ENCODE assay signal across 8 mouse cellular contexts in genomic region chr14:79124643-79125042, GRCm38 (mm10).
A peak's percentile ranks its signal among the peaks of the same experiment; 100 is the strongest.
DNase-seq lines count a peak whose midpoint lies in the region; ATAC-seq and TF ChIP-seq lines count a peak whose summit lies in the region.

No protein-coding gene starts in this region.

- no peaks in the 10 kb centered on the region for H3K36me3 ChIP-seq in limb, embryonic 11.5 days (ENCODE audit: control insufficient read depth, insufficient read depth, low read length)
- H3K36me3 ChIP-seq in limb, embryonic 10.5 days = no peaks in the 10 kb centered on the region
- H3K36me3 ChIP-seq in heart, embryonic 16.5 days (ENCODE audit: control insufficient read depth, insufficient read depth) = no peaks in the 10 kb centered on the region
- H3K36me3 ChIP-seq in midbrain, embryonic 13.5 days = no peaks in the 10 kb centered on the region

- no peak overlapping the region for H3K4me2 ChIP-seq in limb, embryonic 11.5 days (ENCODE audit: low read depth, severe bottlenecking)
- no peak overlapping the region for H3K4me2 ChIP-seq in heart, embryonic 16.5 days (ENCODE audit: low read depth, low read length)
- H3K4me2 ChIP-seq in midbrain, embryonic 13.5 days (replicated peaks) = no peak overlapping the region

- no peak for TF ChIP-seq POLR2A in cerebellum, adult 2 months (IDR thresholded peaks at IDR 0.05; ENCODE audit: borderline replicate concordance, insufficient read depth, low read length)

- H3K27me3 ChIP-seq in limb, embryonic 11.5 days (ENCODE audit: control insufficient read depth, insufficient read depth, low read length) = no peaks in the 10 kb centered on the region
- H3K27me3 ChIP-seq in limb, embryonic 10.5 days (ENCODE audit: low read depth, poor library complexity, severe bottlenecking) = no peaks in the 10 kb centered on the region
- H3K27me3 ChIP-seq in cerebellum, adult 2 months (ENCODE audit: control insufficient read depth, insufficient read depth, low read length) = no peaks in the 10 kb centered on the region
- no peaks in the 10 kb centered on the region for H3K27me3 ChIP-seq in heart, embryonic 16.5 days (ENCODE audit: control insufficient read depth, insufficient read depth, low read length)
- H3K27me3 ChIP-seq in midbrain, embryonic 13.5 days = no peaks in the 10 kb centered on the region

- H3K4me1 ChIP-seq in limb, embryonic 11.5 days (ENCODE audit: control insufficient read depth, insufficient read depth, low read length) = 0 out of 2 replicates have a peak, but pooled peaks cover 4% of the 10 kb centered on the region
- H3K4me1 ChIP-seq in limb, embryonic 10.5 days = no peaks in the 10 kb centered on the region
- peaks cover 13% of the 10 kb centered on the region for H3K4me1 ChIP-seq in cerebellum, adult 2 months (ENCODE audit: control insufficient read depth, insufficient read depth, low read length)
- peaks cover 13% of the 10 kb centered on the region for H3K4me1 ChIP-seq in heart, embryonic 16.5 days (ENCODE audit: control insufficient read depth, insufficient read depth, low read length)
- 0 out of 2 replicates have a peak, but pooled peaks cover 3% of the 10 kb centered on the region for H3K4me1 ChIP-seq in midbrain, embryonic 13.5 days (replicated peaks)

- no peak overlapping the region for H3K4me3 ChIP-seq in limb, embryonic 11.5 days (ENCODE audit: low read depth, low read length)
- H3K4me3 ChIP-seq in limb, embryonic 10.5 days = no peak overlapping the region
- no peak overlapping the region for H3K4me3 ChIP-seq in cerebellum, adult 2 months (replicated peaks; ENCODE audit: insufficient read depth, low read depth, low read length)
- H3K4me3 ChIP-seq in heart, embryonic 16.5 days (ENCODE audit: low read length) = no peak overlapping the region
- H3K4me3 ChIP-seq in midbrain, embryonic 13.5 days (replicated peaks) = no peak overlapping the region

- peak; percentile 14; the same call in 1 of the 2 replicates for TF ChIP-seq CTCF in cerebellum, adult 2 months (IDR thresholded peaks at IDR 0.05; ENCODE audit: borderline replicate concordance, insufficient read depth, low read depth, low read length)

- 0 out of 2 replicates have a peak, but pooled peaks have one; percentile 51 for ATAC-seq in limb, embryonic 11.5 days (ENCODE audit: insufficient number of reproducible peaks, low FRiP score, low TSS enrichment, low read depth)
- peak; percentile 60; the same call in 1 of the 2 replicates for ATAC-seq in heart, embryonic 16.5 days (replicated peaks; ENCODE audit: extremely low read depth, insufficient read depth, low FRiP score)
- ATAC-seq in midbrain, embryonic 13.5 days = peak; percentile 80

- DNase-seq in limb, embryonic 11.5 days (ENCODE audit: low spot score) = peak; percentile 62
- DNase-seq in limb, embryonic 10.5 days (ENCODE audit: low spot score) = no peak
- DNase-seq in MN1 (ENCODE audit: low spot score) = peak; percentile 45
- peak; percentile 51 to 62 for DNase-seq in cerebellum, adult 2 months
- DNase-seq in layer of hippocampus, adult 9-10 months (ENCODE audit: low spot score) = peak; percentile 54
- no peak for DNase-seq in yolk sac, embryonic 10.5 days (ENCODE audit: low spot score)

- 47% methylated on average over 5 of the region's 5 CpGs for WGBS in limb, embryonic 11.5 days
- WGBS in limb, embryonic 10.5 days = 48% methylated on average over 5 of the region's 5 CpGs
- WGBS in cerebellum, adult 2 months = 43% methylated on average over 5 of the region's 5 CpGs
- WGBS in heart, embryonic 16.5 days = 50% methylated on average over 5 of the region's 5 CpGs
- WGBS in midbrain, embryonic 13.5 days = 44% methylated on average over 5 of the region's 5 CpGs

- no peak overlapping the region for H3K27ac ChIP-seq in limb, embryonic 11.5 days (replicated peaks; ENCODE audit: low read depth, low read length)
- no peak overlapping the region for H3K27ac ChIP-seq in limb, embryonic 10.5 days
- no peak overlapping the region for H3K27ac ChIP-seq in cerebellum, adult 2 months (ENCODE audit: insufficient read depth, low read length)
- no peak overlapping the region for H3K27ac ChIP-seq in heart, embryonic 16.5 days (ENCODE audit: low read length)
- H3K27ac ChIP-seq in midbrain, embryonic 13.5 days = no peak overlapping the region

- no peaks in the 10 kb centered on the region for H3K9me3 ChIP-seq in limb, embryonic 11.5 days (ENCODE audit: control insufficient read depth, low read length)
- H3K9me3 ChIP-seq in limb, embryonic 10.5 days (replicated peaks) = no peaks in the 10 kb centered on the region
- H3K9me3 ChIP-seq in heart, embryonic 16.5 days (replicated peaks; ENCODE audit: control insufficient read depth, low read length) = no peaks in the 10 kb centered on the region
- H3K9me3 ChIP-seq in midbrain, embryonic 13.5 days = no peaks in the 10 kb centered on the region

- H3K9ac ChIP-seq in limb, embryonic 11.5 days (ENCODE audit: low read length) = no peak overlapping the region
- H3K9ac ChIP-seq in heart, embryonic 16.5 days (ENCODE audit: low read length) = no peak overlapping the region
- H3K9ac ChIP-seq in midbrain, embryonic 13.5 days (replicated peaks) = no peak overlapping the region

Comparison
In these comparisons a context has a peak if more than half of its experiments do, and no peak if none do; other contexts are left out.
1. DNase-seq: peak in limb, embryonic 11.5 days (single experiment), MN1 (single experiment), cerebellum, adult 2 months (2 of 2) and layer of hippocampus, adult 9-10 months (single experiment); none in limb, embryonic 10.5 days (single experiment) and yolk sac, embryonic 10.5 days (single experiment).
2. Peak in every context shown above with its lines, with median percentiles within 50 percentile points of each other: ATAC-seq.